In the genomic region with DNA sequence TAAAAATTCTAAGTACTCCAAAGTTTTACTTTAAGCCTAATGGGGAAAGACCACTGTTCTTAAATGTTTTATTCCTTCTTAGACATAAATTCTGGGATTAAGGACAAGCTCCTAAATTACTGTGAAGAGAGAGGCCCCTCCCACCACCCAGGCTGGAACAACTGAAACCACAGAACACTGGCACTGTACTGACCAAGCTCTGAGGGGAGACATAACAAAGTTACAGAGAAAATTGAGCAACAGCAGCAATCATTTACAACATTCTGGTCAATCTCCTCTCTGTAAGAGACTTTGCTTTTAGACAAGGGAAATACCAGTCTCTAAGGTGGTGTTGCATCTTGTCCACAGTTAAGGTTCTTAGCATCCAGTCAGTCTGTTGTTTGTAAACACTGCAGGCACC, we compare ENCODE assay signal across 11 mouse cellular contexts. TPM values are rescaled to one million over a fixed set of nuclear protein-coding genes. Genes with fewer than 3 reads are reported as not detected.
DNase-seq lines count a peak whose midpoint lies in the region; ATAC-seq and TF ChIP-seq lines count a peak whose summit lies in the region.
"Had no signal": no experiment of that assay in that cellular context is flagged by ENCODE, and none has a peak within 500 bp of the region (broad histone marks: within the 10 kb centered on the region; RNA-seq: fewer than 3 reads in every experiment).

No protein-coding gene starts in this region.

- H3K4me2 ChIP-seq in heart, embryonic 13.5 days = no peak overlapping the region
- no peak overlapping the region for H3K4me2 ChIP-seq in midbrain, embryonic 13.5 days (replicated peaks)
- H3K4me2 ChIP-seq in midbrain, postnatal 0 days (ENCODE audit: low read depth, low read length, poor library complexity, severe bottlenecking) = no peak overlapping the region

- TF ChIP-seq POLR2A in embryonic fibroblast, embryonic 13.5 days (IDR thresholded peaks at IDR 0.05; ENCODE audit: low read depth, low read length) = no peak

- no peaks in the 10 kb centered on the region for H3K36me3 ChIP-seq in heart, embryonic 13.5 days
- no peaks in the 10 kb centered on the region for H3K36me3 ChIP-seq in midbrain, embryonic 13.5 days
- H3K36me3 ChIP-seq in midbrain, postnatal 0 days (ENCODE audit: insufficient read depth, low read length) = no peaks in the 10 kb centered on the region

- no peaks in the 10 kb centered on the region for H3K9me3 ChIP-seq in heart, embryonic 13.5 days
- H3K9me3 ChIP-seq in midbrain, embryonic 13.5 days = no peaks in the 10 kb centered on the region
- no peaks in the 10 kb centered on the region for H3K9me3 ChIP-seq in midbrain, postnatal 0 days (ENCODE audit: low read length)

- no peak for ATAC-seq in heart, embryonic 13.5 days (ENCODE audit: extremely low read depth, insufficient number of reproducible peaks, low FRiP score, low TSS enrichment)
- ATAC-seq in midbrain, embryonic 13.5 days = no peak
- no peak for ATAC-seq in midbrain, postnatal 0 days (ENCODE audit: low FRiP score)
- 0 out of 2 replicates have a peak, but pooled peaks have one; percentile 8 for ATAC-seq in megakaryocyte progenitor cell, adult 5-6 weeks (replicated peaks; ENCODE audit: poor library complexity)
- ATAC-seq: forebrain, embryonic 14.5 days had no signal

- H3K27ac ChIP-seq in heart, embryonic 13.5 days (replicated peaks) = no peak overlapping the region
- H3K27ac ChIP-seq in midbrain, embryonic 13.5 days = no peak overlapping the region
- H3K27ac ChIP-seq in midbrain, postnatal 0 days (ENCODE audit: low read depth, low read length) = no peak overlapping the region
- peak overlapping the region; percentile 44; the same call in 1 of the 2 replicates for H3K27ac ChIP-seq in embryonic fibroblast, embryonic 13.5 days (ENCODE audit: insufficient read depth, low read length)
- H3K27ac ChIP-seq: heart, adult 2 months had no signal

- peak overlapping the region; percentile 59 for H3K9ac ChIP-seq in heart, embryonic 13.5 days
- H3K9ac ChIP-seq in midbrain, embryonic 13.5 days (replicated peaks) = 0 out of 2 replicates have a peak overlapping the region, but pooled peaks have one; percentile 23
- no peak overlapping the region for H3K9ac ChIP-seq in midbrain, postnatal 0 days (replicated peaks; ENCODE audit: low read length, poor library complexity, severe bottlenecking)

- DNase-seq in heart, postnatal 14 days = no peak
- no peak for DNase-seq in midbrain, postnatal 0 days (ENCODE audit: low spot score)
- no peak for DNase-seq in frontal cortex, postnatal 25 days (ENCODE audit: low spot score in 2 of 2)
- no peak for DNase-seq in left cerebral cortex, adult 11 months (ENCODE audit: low spot score)
- DNase-seq: heart, adult 2 months; thymus, postnatal 14 days had no signal

- H3K27me3 ChIP-seq in heart, embryonic 13.5 days (replicated peaks) = no peaks in the 10 kb centered on the region
- H3K27me3 ChIP-seq in midbrain, embryonic 13.5 days = no peaks in the 10 kb centered on the region
- no peaks in the 10 kb centered on the region for H3K27me3 ChIP-seq in midbrain, postnatal 0 days (ENCODE audit: insufficient read depth, low read length)

- H3K4me3 ChIP-seq in heart, embryonic 13.5 days = no peak overlapping the region
- H3K4me3 ChIP-seq in midbrain, embryonic 13.5 days (replicated peaks) = no peak overlapping the region
- no peak overlapping the region for H3K4me3 ChIP-seq in midbrain, postnatal 0 days (ENCODE audit: low read depth, low read length)
- H3K4me3 ChIP-seq in embryonic fibroblast, embryonic 13.5 days (ENCODE audit: insufficient read depth, low read length) = no peak overlapping the region
- H3K4me3 ChIP-seq: heart, adult 2 months had no signal

- intact Hi-C loops in heart, postnatal 14 days (cut with DNase I) = no loop called here

- TF ChIP-seq CTCF in midbrain, postnatal 0 days (IDR thresholded peaks at IDR 0.05) = no peak
- TF ChIP-seq CTCF in embryonic fibroblast, embryonic 13.5 days (IDR thresholded peaks at IDR 0.05; ENCODE audit: borderline replicate concordance, insufficient read depth, low read length) = no peak

- H3K4me1 ChIP-seq in heart, embryonic 13.5 days = peaks cover 67% of the 10 kb centered on the region
- peaks cover 48% of the 10 kb centered on the region for H3K4me1 ChIP-seq in midbrain, embryonic 13.5 days (replicated peaks)
- H3K4me1 ChIP-seq in midbrain, postnatal 0 days (ENCODE audit: insufficient read depth, low read length) = peaks cover 4% of the 10 kb centered on the region; the same call in 1 of the 2 replicates
- peaks cover 12% of the 10 kb centered on the region for H3K4me1 ChIP-seq in embryonic fibroblast, embryonic 13.5 days (ENCODE audit: control insufficient read depth, insufficient read depth, low read length)

RNA-seq across cellular contexts. Expression of a gene that starts 4.2 kb away (rescaled TPM):
- 57.1 and 57.3 TPM in 2 replicates for polyA plus RNA-seq in heart, embryonic 13.5 days (2015; fragmentation: Nextera tagmentation; extraction: Ambion mirVana)
- 10 to 100 TPM; 42.1 to 47.2 TPM for total RNA-seq in heart, postnatal 14 days (2021)
- polyA plus RNA-seq in midbrain, embryonic 13.5 days (2015; fragmentation: Nextera tagmentation; extraction: Ambion mirVana) = 119 and 121 TPM in 2 replicates
- 35.3 and 41.4 TPM in 2 replicates for total RNA-seq in midbrain, postnatal 0 days (2014; rRNA removed)
- 88.5 and 96.8 TPM in 2 replicates for polyA plus RNA-seq in midbrain, postnatal 0 days (2015; fragmentation: Nextera tagmentation; extraction: Ambion mirVana)
- 72.5 and 74.9 TPM in 2 replicates for polyA plus RNA-seq in embryonic fibroblast, embryonic 13.5 days (2011; ENCODE audit: insufficient read length, low read depth, missing spikeins)
- 35.7 and 36.0 TPM in 2 replicates for total RNA-seq in megakaryocyte progenitor cell, adult 5-6 weeks (2015)
- 30.1 and 32.1 TPM in 2 replicates for total RNA-seq in megakaryocyte progenitor cell, adult 5-6 weeks (2017)

RNA-seq across cellular contexts. Expression of a gene that starts 23.0 kb away (rescaled TPM):
- polyA plus RNA-seq in heart, embryonic 13.5 days (2015; fragmentation: Nextera tagmentation; extraction: Ambion mirVana) = 31.1 and 31.6 TPM in 2 replicates
- total RNA-seq in heart, postnatal 14 days (2021) = 10 to 100 TPM; 12.3 to 13.7 TPM
- 40.3 TPM in 2 replicates for polyA plus RNA-seq in midbrain, embryonic 13.5 days (2015; fragmentation: Nextera tagmentation; extraction: Ambion mirVana)
- total RNA-seq in midbrain, postnatal 0 days (2014; rRNA removed) = 29.5 and 34.0 TPM in 2 replicates
- 38.2 and 38.6 TPM in 2 replicates for polyA plus RNA-seq in midbrain, postnatal 0 days (2015; fragmentation: Nextera tagmentation; extraction: Ambion mirVana)
- 29.9 and 31.6 TPM in 2 replicates for polyA plus RNA-seq in embryonic fibroblast, embryonic 13.5 days (2011; ENCODE audit: insufficient read length, low read depth, missing spikeins)
- 34.4 and 35.0 TPM in 2 replicates for total RNA-seq in megakaryocyte progenitor cell, adult 5-6 weeks (2015)
- total RNA-seq in megakaryocyte progenitor cell, adult 5-6 weeks (2017) = 105 and 132 TPM in 2 replicates
